Mouse (Mus musculus) midbrain, embryonic 13.5 days (tissue): ENCODE data around the gene Btf3l4. TPM values are rescaled to one million over a fixed set of nuclear protein-coding genes. Genes with fewer than 3 reads are reported as not detected.

Experiments
- polyA plus RNA-seq: library from polyadenylated mRNA; unstranded; fragments of >200 nt; fragmentation: Nextera tagmentation; extraction: Ambion mirVana; gene quantifications from 2 replicates; pipeline ENCODE4 v1.2.1, GENCODE M21; 2015

Btf3l4 gene
- polyA plus RNA-seq, 1 experiment from 2014 or later: 256 TPM

Other genes with a start within 250 kb of the Btf3l4 start
- gene Cc2d1b, start 213.7 kb downstream of the Btf3l4 start, polyA plus RNA-seq: 19.7 and 20.5 TPM in 2 replicates
- gene 3110021N24Rik, start 114.0 kb downstream of the Btf3l4 start, polyA plus RNA-seq: 1.2 and 1.7 TPM in 2 replicates
- 5.6 and 6.1 TPM in 2 replicates for gene Zfyve9, start 52.8 kb downstream of the Btf3l4 start, polyA plus RNA-seq
- gene Txndc12, start 987 bp upstream of the Btf3l4 start, polyA plus RNA-seq: 79.6 and 80.6 TPM in 2 replicates
- gene Kti12, start 14.2 kb upstream of the Btf3l4 start, polyA plus RNA-seq: 30.6 and 30.9 TPM in 2 replicates
- 2.5 and 2.6 TPM in 2 replicates for gene A730015C16Rik, start 15.0 kb upstream of the Btf3l4 start, polyA plus RNA-seq
- gene Rab3b, start 45.4 kb upstream of the Btf3l4 start, polyA plus RNA-seq: 69.7 and 79.4 TPM in 2 replicates
- gene Nrd1, start 167.0 kb upstream of the Btf3l4 start, polyA plus RNA-seq: 85.2 and 89.7 TPM in 2 replicates